Mouse (Mus musculus) testis, adult 2 months (tissue): ENCODE measurements around the gene Proca1.

ENCODE experiments used
- CTCF ChIP-seq: fragments of 200-500 bp; IDR thresholded peaks from 2 replicates; pipeline ENCODE4 v1.5.1; 2012; ENCODE audit warnings: low read depth, mild to moderate bottlenecking, inconsistent platforms, low read length, moderate library complexity; ENCODE audit not compliant: control insufficient read depth, insufficient read depth, insufficient replicate concordance
- POLR2A ChIP-seq: fragments of 200-500 bp; IDR thresholded peaks from 2 replicates; pipeline ENCODE4 v1.6.1; 2012; ENCODE audit warnings: low read depth, mild to moderate bottlenecking, inconsistent platforms, low read length, moderate library complexity; ENCODE audit not compliant: control insufficient read depth

DNA sequence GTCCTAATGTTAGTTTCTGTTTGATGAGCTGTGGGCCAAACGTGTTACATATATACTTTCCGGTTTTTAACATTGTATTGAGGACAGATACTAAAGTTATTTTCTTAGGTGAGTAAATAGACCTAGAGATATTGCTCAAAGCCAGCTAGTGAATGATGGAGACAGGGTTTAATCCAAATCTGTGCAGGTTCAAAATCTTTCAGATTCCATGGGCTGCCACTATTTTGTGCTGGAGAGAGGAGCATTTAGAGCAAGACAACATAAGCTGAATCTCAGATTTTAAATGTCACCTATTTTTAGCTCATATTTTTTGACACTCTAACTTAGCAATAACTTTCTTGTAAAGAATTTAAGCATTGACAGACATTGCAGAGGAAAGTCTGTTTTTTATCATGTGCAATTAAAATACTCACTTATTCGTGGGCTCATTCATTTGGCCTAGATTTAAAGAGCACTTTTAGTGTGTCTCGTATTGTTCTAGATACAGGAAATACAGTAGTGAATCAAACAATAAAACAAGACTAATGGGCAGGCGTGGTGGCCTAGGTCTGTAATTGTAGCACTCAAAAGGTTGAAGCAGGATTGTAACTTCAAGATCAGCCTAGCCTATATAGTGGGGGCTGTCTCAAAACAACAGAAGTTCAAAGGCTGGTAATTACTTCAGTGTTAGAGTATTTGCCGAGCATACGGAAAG is 53.3 kb downstream of the Proca1 start:
- TF ChIP-seq POLR2A (no peak), CTCF (no peak)
